Mouse (Mus musculus) olfactory bulb, adult 2 months (tissue): ENCODE measurements around the gene Pik3cd.

ENCODE experiments used
- CTCF ChIP-seq: fragments of 200-500 bp; IDR thresholded peaks from 2 replicates; pipeline ENCODE4 v1.5.1; 2012; ENCODE audit warnings: low read depth, mild to moderate bottlenecking, low read length, moderate library complexity; ENCODE audit not compliant: insufficient read depth
- POLR2A ChIP-seq: fragments of 200-500 bp; IDR thresholded peaks from 2 replicates; pipeline ENCODE4 v1.6.1; 2012; ENCODE audit warnings: mild to moderate bottlenecking, low read depth, low read length, moderate library complexity; ENCODE audit not compliant: insufficient read depth

GRCm38 (mm10) chr4:149601484-149601883 lies 100.9 kb downstream of the Pik3cd start:
- TF ChIP-seq CTCF (no peak), POLR2A (no peak)
